Mouse (Mus musculus) C2C12 (cell line): ENCODE data around the gene Izumo2.

ENCODE experiments used
- CTCF ChIP-seq: IDR thresholded peaks from one replicate; pipeline ENCODE4 v1.5.1; 2011; ENCODE audit not compliant: control insufficient read depth, insufficient read depth, insufficient read length
- MAX ChIP-seq: IDR thresholded peaks from one replicate; pipeline ENCODE4 v1.6.1; 2011; ENCODE audit warnings: mild to moderate bottlenecking, control low read depth
- USF1 ChIP-seq: IDR thresholded peaks from one replicate; pipeline ENCODE4 v1.6.1; 2011; ENCODE audit warnings: low read depth, mild to moderate bottlenecking, control low read depth, moderate library complexity

DNA sequence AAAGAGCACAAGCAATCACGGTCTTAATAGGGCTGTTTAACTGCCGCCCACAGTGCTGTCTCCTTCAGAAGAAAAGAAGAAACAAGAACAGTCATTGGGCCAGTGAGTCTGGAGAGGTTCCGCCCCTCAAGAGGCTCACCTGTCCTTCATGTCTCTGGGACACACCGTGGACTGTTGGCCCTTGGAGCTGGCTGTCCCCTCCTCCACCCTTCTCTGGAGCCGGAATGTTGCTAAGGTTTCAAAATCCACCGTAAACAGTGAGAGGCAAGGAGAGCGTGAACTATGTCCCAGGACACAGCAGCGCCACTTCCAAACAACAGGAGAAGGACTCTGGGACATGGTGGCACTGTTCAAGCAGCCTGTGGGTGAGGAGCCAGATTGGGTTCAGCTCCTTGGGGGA, 24.9 kb upstream of the Izumo2 start:
- TF ChIP-seq CTCF (no peak), MAX (no peak), USF1 (no peak)
